10 mouse cellular contexts compared by ENCODE assay signal in genomic region chr15:25909783-25910494, GRCm38 (mm10).
A peak's percentile ranks its signal among the peaks of the same experiment; 100 is the strongest.
DNase-seq lines count a peak whose midpoint lies in the region; ATAC-seq lines count a peak whose summit lies in the region.
"Had no signal": no experiment of that assay in that cellular context is flagged by ENCODE, and none has a peak within 500 bp of the region (broad histone marks: within the 10 kb centered on the region; RNA-seq: fewer than 3 reads in every experiment).

No protein-coding gene starts in this region.

- peaks cover 8% of the 10 kb centered on the region for H3K4me1 ChIP-seq in liver, embryonic 16.5 days (ENCODE audit: control insufficient read depth, low read depth, low read length)

- no peak for ATAC-seq in liver, embryonic 16.5 days (ENCODE audit: low read depth)

- no peaks in the 10 kb centered on the region for H3K9me3 ChIP-seq in liver, embryonic 16.5 days (replicated peaks; ENCODE audit: control insufficient read depth, low read length)
- H3K9me3 ChIP-seq: limb, embryonic 15.5 days had no signal

- no peak overlapping the region for H3K4me2 ChIP-seq in liver, embryonic 16.5 days (ENCODE audit: low read depth, low read length)
- H3K4me2 ChIP-seq: limb, embryonic 15.5 days had no signal

- 19% methylated on average over 11 of the region's 11 CpGs for WGBS in liver, embryonic 16.5 days (ENCODE audit: insufficient replicate concordance)

- H3K27ac ChIP-seq in liver, embryonic 16.5 days (ENCODE audit: low read length), result peak overlapping the region; percentile 63
- H3K27ac ChIP-seq: limb, embryonic 15.5 days had no signal

- no peaks in the 10 kb centered on the region for H3K27me3 ChIP-seq in liver, embryonic 16.5 days (ENCODE audit: control insufficient read depth, insufficient read depth, low read depth, low read length)
- H3K27me3 ChIP-seq in splenic B cell, adult 2 months (ENCODE audit: control insufficient read depth, insufficient read depth, low read length, poor library complexity, severe bottlenecking), result no peaks in the 10 kb centered on the region
- H3K27me3 ChIP-seq: limb, embryonic 15.5 days had no signal

- peak; percentile 45 to 51 for DNase-seq in spleen, postnatal 36 days (ENCODE audit: low spot score in 2 of 2)
- no peak for DNase-seq in spleen, postnatal 4 days (ENCODE audit: low spot score in 2 of 2)
- DNase-seq in c-Kit-positive CD71-negative TER-119-negative erythroid progenitor cells, embryonic 14.5 days (ENCODE audit: low read depth), result peak; percentile 49
- peak; percentile 75 for DNase-seq in splenic B cell, adult 2 months (ENCODE audit: low read depth, low spot score)
- DNase-seq in cerebellum, postnatal 4 days (ENCODE audit: low spot score in 2 of 2), result no peak
- DNase-seq in kidney, adult 8-10 months, result no peak
- DNase-seq: cerebellum, postnatal 36 days; kidney, adult 2 months had no signal

- H3K4me3 ChIP-seq in liver, embryonic 16.5 days (ENCODE audit: low read depth, low read length), result no peak overlapping the region
- H3K4me3 ChIP-seq: limb, embryonic 15.5 days had no signal

- H3K36me3 ChIP-seq in liver, embryonic 16.5 days (ENCODE audit: control insufficient read depth, insufficient read depth), result no peaks in the 10 kb centered on the region
- H3K36me3 ChIP-seq in splenic B cell, adult 2 months (ENCODE audit: control insufficient read depth, insufficient read depth, low read length, poor library complexity, severe bottlenecking), result peaks cover 2% of the 10 kb centered on the region; the same call in 1 of the 2 replicates
- H3K36me3 ChIP-seq: limb, embryonic 15.5 days had no signal

- no peak overlapping the region for H3K9ac ChIP-seq in liver, embryonic 16.5 days (ENCODE audit: low read depth, low read length)
- H3K9ac ChIP-seq: limb, embryonic 15.5 days had no signal

Comparison
In these comparisons a context has a peak if more than half of its experiments do, and no peak if none do; other contexts are left out.
1. DNase-seq: peak in spleen, postnatal 36 days (2 of 2), c-Kit-positive CD71-negative TER-119-negative erythroid progenitor cells, embryonic 14.5 days (single experiment) and splenic B cell, adult 2 months (single experiment); none in spleen, postnatal 4 days (0 of 2), cerebellum, postnatal 4 days (0 of 2) and kidney, adult 8-10 months (0 of 2).